Mouse (Mus musculus) cortical plate, adult 2 months (tissue): ENCODE data around the gene Dnah17.

ENCODE experiments used
- CTCF ChIP-seq: fragments of 200-500 bp; IDR thresholded peaks from 2 replicates; pipeline ENCODE4 v1.5.1; 2011; ENCODE audit warnings: mild to moderate bottlenecking, control low read depth, low read length; ENCODE audit not compliant: insufficient read depth; ENCODE audit errors: extremely low read depth
- POLR2A ChIP-seq: fragments of 200-500 bp; IDR thresholded peaks from 2 replicates; pipeline ENCODE4 v1.6.1; 2011; ENCODE audit warnings: mild to moderate bottlenecking, low read length, control low read depth; ENCODE audit not compliant: insufficient read depth; ENCODE audit errors: extremely low read depth

DNA sequence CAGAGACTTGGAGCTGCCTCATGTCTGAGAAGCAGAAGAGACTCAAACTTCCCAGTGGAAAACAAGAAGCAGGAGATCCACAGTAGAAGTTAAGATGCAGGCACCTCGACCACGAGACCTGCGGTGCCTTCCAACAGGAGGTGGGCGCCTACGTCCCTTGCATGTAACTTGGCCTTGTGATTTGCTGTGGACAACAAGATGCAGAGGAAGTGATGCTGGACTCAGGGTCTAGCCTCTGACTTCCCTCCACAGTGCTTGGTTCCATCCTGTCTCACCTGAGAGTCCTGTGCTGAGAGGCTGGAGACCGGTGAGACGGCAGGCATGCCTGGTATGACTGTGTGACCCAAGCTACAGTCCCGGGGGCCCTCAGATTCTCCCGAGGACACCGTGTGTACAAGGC, 16.0 kb upstream of the Dnah17 start:
- no peak for TF ChIP-seq CTCF
- TF ChIP-seq POLR2A, result no peak
